Mouse (Mus musculus) liver, adult 2 months (tissue): ENCODE data around the gene Ywhab. TPM values are rescaled to one million over a fixed set of nuclear protein-coding genes. Genes with fewer than 3 reads are reported as not detected.

Experiments used
- DNase-seq: peaks from one replicate; pipeline ENCODE4 v3.0.0-alpha.2; 2011; ENCODE audit warnings: low read depth, low spot score; ENCODE audit errors: extremely low read depth
- H3K27ac ChIP-seq: fragments of 200-500 bp; replicated peaks from 2 replicates; pipeline ENCODE4 v1.5.1; 2012; ENCODE audit warnings: low read depth, mild to moderate bottlenecking, control low read depth, inconsistent platforms, low read length; ENCODE audit not compliant: insufficient read depth
- H3K27me3 ChIP-seq: fragments of 200-500 bp; 2 replicates; pipeline ENCODE4 v1.6.1; 2012; ENCODE audit warnings: mild to moderate bottlenecking, moderate library complexity, low read length, inconsistent platforms; ENCODE audit not compliant: control insufficient read depth, insufficient read depth
- H3K36me3 ChIP-seq: fragments of 200-500 bp; 2 replicates; pipeline ENCODE4 v1.6.1; 2012; ENCODE audit warnings: low read length, inconsistent platforms; ENCODE audit not compliant: control insufficient read depth, insufficient read depth
- H3K4me1 ChIP-seq: fragments of 200-500 bp; 2 replicates; pipeline ENCODE4 v1.6.1; 2011; ENCODE audit warnings: low read length; ENCODE audit not compliant: control insufficient read depth, insufficient read depth
- H3K4me3 ChIP-seq: fragments of 200-500 bp; 2 replicates; pipeline ENCODE4 v1.5.1; 2011; ENCODE audit warnings: low read depth, mild to moderate bottlenecking, control low read depth, low read length, moderate library complexity; ENCODE audit not compliant: insufficient read depth
- H3K79me2 ChIP-seq: fragments of 200-500 bp; 2 replicates; pipeline ENCODE4 v1.6.1; 2012; ENCODE audit warnings: inconsistent platforms, mild to moderate bottlenecking, low read length, moderate library complexity; ENCODE audit not compliant: control insufficient read depth, insufficient read depth
- H3K9ac ChIP-seq: fragments of 200-500 bp; 2 replicates; pipeline ENCODE4 v1.6.1; 2012; ENCODE audit warnings: low read depth, mild to moderate bottlenecking, control low read depth, inconsistent platforms, low read length
- CTCF ChIP-seq: fragments of 200-500 bp; IDR thresholded peaks from 2 replicates; pipeline ENCODE4 v1.5.1; 2011; ENCODE audit warnings: low read depth, low read length, control low read depth
- POLR2A ChIP-seq: fragments of 200-500 bp; IDR thresholded peaks from 2 replicates; pipeline ENCODE4 v1.6.1; 2011; ENCODE audit warnings: low read length, control low read depth; ENCODE audit not compliant: insufficient read depth; ENCODE audit errors: extremely low read depth
- WGBS: fragments of 180-500 bp; shearing (Covaris S2); methylation state at CpG from one replicate; pipeline ENCODE4 v1.1.7; 2018; 5-methylcytosine and 5-hydroxymethylcytosine counted together
- polyA plus RNA-seq: library from polyadenylated mRNA; depleted of rRNA; stranded (reverse); fragments of >200 nt; gene quantifications from 2 replicates; pipeline ENCODE4 v1.2.3, GENCODE M21; 2012
- total RNA-seq: library from RNA; depleted of rRNA; stranded (reverse); fragments of >200 nt; gene quantifications from 2 replicates; pipeline ENCODE4 v1.2.3, GENCODE M21; 2014

The Ywhab gene
- total and polyA plus RNA-seq, 2 experiments = 16.9 to 36.3 TPM

DNA sequence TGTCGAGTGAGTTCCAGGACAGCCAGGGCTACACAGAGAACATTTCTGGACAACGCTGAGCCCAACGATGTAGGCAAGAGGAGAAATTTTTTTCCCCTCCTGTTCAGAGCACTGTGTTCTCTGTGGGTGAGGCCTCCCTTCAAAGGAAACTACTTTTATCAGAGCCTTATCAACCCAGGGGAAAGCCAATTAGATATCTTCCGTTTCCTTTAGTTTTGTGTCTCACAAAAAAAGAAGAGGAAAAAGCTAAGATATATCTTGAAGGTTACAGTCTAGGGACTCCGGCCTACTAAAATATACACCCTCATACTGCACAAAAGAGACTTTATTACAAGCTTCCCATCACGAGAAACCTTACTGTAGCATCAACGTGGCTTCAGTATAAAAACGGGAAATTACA is 7.5 kb upstream of the Ywhab start:
- no peaks in the 10 kb centered on the region for H3K36me3 ChIP-seq
- H3K9ac ChIP-seq = no peak overlapping the region
- no peak for DNase-seq
- no peak overlapping the region for H3K4me3 ChIP-seq
- TF ChIP-seq CTCF = no peak
- TF ChIP-seq POLR2A = no peak
- H3K4me1 ChIP-seq = no peaks in the 10 kb centered on the region
- no peaks in the 10 kb centered on the region for H3K79me2 ChIP-seq
- H3K27me3 ChIP-seq = no peaks in the 10 kb centered on the region
- no peak overlapping the region for H3K27ac ChIP-seq
- 69% methylated on average over 8 of the region's 8 CpGs for WGBS

DNA sequence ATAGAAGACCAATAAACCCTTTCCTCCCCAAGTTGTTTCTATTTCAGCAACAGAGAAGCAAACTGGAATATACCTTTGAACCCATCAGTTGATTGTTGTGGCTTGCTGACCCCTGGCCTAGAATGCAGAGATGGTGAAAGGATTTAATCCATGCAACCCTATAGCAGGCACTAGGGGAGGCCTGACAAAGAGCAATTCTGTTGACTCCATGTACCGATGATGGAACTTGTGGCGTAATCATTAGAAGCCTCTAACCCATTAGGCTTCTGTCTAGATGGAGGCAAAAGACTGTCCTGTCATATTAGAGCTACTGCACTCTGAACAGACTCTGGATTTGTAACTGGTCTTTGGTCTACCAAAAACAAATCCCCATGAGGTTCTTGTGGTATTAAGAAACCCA is 1.9 kb upstream of the Ywhab start:
- no peaks in the 10 kb centered on the region for H3K27me3 ChIP-seq
- H3K27ac ChIP-seq = no peak overlapping the region
- H3K4me1 ChIP-seq = peaks cover 3% of the 10 kb centered on the region; the same call in 1 of the 2 replicates
- peaks cover 17% of the 10 kb centered on the region; the same call in 1 of the 2 replicates for H3K79me2 ChIP-seq
- H3K36me3 ChIP-seq = no peaks in the 10 kb centered on the region
- no peak overlapping the region for H3K9ac ChIP-seq
- DNase-seq = no peak
- TF ChIP-seq POLR2A (no peak), CTCF (no peak)
- no peak overlapping the region for H3K4me3 ChIP-seq
- WGBS = 92% methylated on average over 2 of the region's 2 CpGs

DNA sequence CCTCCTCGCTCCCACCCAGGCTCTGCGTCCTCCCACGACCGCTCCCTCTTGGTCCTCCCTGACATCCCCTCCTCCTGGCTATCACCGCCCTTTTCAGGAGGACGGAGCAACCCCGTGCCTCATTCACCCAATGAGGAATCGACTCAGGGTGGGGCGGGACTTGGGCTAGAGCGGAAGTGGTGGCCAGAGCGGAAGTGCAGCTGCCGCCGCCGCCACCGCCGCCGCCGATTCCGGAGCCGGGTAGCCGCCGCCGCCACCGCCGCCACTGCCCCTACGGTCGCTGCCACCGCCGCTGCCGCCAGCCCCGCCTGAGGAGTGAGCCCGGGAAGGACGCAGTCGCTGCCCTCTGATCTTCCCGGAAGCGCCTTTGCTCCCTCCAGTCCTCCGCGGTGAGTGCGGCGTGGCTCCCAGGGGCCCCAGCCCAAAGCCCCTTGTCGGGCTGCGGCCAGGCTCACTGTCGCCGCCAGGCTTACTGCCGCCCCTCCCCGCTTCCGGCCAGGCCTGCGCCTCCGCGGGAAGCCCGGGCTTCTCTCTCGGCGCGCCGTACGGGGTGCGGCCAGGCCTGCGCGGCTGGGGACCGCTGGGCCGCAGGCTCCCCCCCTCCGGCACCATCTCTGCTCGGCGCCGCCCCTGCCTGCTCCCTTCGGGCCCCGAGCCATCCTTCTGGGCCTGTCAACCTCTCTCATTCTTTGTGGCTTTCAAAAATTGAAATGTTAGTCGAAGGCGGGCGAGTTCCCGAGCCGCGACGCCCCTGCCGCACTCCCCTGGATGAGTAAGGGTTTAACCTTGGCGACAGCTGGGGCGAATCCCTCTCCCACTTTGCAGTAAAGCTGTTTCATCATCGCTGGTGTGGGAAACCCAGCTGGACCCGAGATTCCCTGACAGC is 460 bp downstream of the Ywhab start:
- under 1% methylated on average over 74 of the region's 79 CpGs for WGBS

GRCm38 (mm10) chr2:163996275-163996674 is 1.5 kb downstream of the Ywhab start:
- Histone ChIP-seq H3K4me3 (peak overlapping the region; percentile 9; the same call in 1 of the 2 replicates), H3K4me1 (peaks cover 4% of the 10 kb centered on the region), H3K79me2 (peaks cover 22% of the 10 kb centered on the region; the same call in 1 of the 2 replicates), H3K36me3 (no peaks in the 10 kb centered on the region), H3K27ac (no peak overlapping the region), H3K27me3 (no peaks in the 10 kb centered on the region), H3K9ac (peak overlapping the region; percentile 70)
- TF ChIP-seq POLR2A = no peak
- 62% methylated on average over 6 of the region's 6 CpGs for WGBS
- no peak for DNase-seq

More for the DNA sequence above, 460 bp downstream of the Ywhab start:
- Histone ChIP-seq H3K9ac (peak overlapping the region; percentile 98), H3K27me3 (no peaks in the 10 kb centered on the region), H3K4me3 (peak overlapping the region; percentile 95), H3K4me1 (peaks cover 4% of the 10 kb centered on the region), H3K79me2 (peaks cover 20% of the 10 kb centered on the region; the same call in 1 of the 2 replicates), H3K36me3 (no peaks in the 10 kb centered on the region), H3K27ac (peak overlapping the region; percentile 84)
- peak; percentile 92 for DNase-seq
- TF ChIP-seq CTCF (no peak), POLR2A (no peak)

DNA sequence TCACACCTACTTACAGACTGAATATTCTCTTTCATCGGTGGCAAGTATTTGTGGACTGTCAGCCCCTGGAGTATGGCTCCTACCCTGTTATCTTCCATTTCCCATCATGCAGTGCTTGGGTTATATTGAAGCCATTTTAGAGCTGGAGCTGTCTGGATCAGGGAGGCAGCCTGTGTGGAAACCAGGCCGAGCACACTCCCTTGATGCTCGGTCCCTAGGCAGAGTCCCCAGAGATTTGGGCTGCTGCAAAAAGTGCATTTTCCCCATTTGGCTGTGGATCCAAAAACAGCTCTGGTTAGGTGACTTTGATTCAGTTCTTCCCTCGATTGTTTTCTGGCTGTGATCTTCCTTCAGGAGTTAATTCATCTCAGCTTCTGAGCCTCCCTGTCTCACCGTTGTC is 2.1 kb downstream of the Ywhab start:
- H3K4me1 ChIP-seq = peaks cover 4% of the 10 kb centered on the region
- peaks cover 24% of the 10 kb centered on the region; the same call in 1 of the 2 replicates for H3K79me2 ChIP-seq
- H3K9ac ChIP-seq = 0 out of 2 replicates have a peak overlapping the region, but pooled peaks have one; percentile 6
- H3K27ac ChIP-seq = no peak overlapping the region
- DNase-seq = no peak
- WGBS = 69% methylated on average over 5 of the region's 5 CpGs
- H3K27me3 ChIP-seq = no peaks in the 10 kb centered on the region
- H3K36me3 ChIP-seq = no peaks in the 10 kb centered on the region
- no peak overlapping the region for H3K4me3 ChIP-seq
- no peak for TF ChIP-seq CTCF
- TF ChIP-seq POLR2A = no peak

DNA sequence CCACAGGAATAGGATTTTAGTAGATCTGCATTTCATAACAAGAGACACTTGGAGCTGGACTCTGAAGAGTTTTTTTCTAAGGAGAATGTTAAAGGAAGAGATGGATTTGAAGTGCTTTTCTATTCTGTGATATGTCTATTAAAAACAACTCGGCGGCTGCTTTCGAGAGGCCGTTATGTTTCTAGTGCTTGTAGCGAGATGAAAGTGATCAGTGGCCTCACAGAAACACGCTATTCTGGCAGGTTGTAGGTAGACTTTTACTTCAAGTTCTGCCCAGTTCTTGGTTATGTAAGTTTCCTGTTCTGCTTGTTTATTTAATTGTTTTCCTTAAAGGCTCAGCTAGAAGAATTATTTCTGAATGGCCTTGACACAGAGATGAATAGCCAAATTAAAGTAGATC is 4.2 kb downstream of the Ywhab start:
- Histone ChIP-seq H3K27ac (no peak overlapping the region), H3K4me1 (peaks cover 4% of the 10 kb centered on the region), H3K36me3 (no peaks in the 10 kb centered on the region), H3K79me2 (peaks cover 31% of the 10 kb centered on the region; the same call in 1 of the 2 replicates), H3K4me3 (no peak overlapping the region), H3K9ac (no peak overlapping the region), H3K27me3 (no peaks in the 10 kb centered on the region)
- no peak for DNase-seq
- WGBS = 91% methylated on average over 6 of the region's 6 CpGs
- TF ChIP-seq POLR2A (no peak), CTCF (no peak)
